Mouse (Mus musculus) cerebellum, postnatal 36 days (tissue): ENCODE measurements at regions not wholly inside any gene's neighbourhood (a gene's known extent, or its start where the extent isn't known, plus 50 kb on each side); places are given as distances from the start of the nearest gene placed in this dataset.

Experiments used
- DNase-seq, 2 experiments: peaks; one replicate each; pipeline ENCODE4 v3.0.0; 2021 to 2022; ENCODE audit warnings: mixed read lengths in 2 of 2

DNA sequence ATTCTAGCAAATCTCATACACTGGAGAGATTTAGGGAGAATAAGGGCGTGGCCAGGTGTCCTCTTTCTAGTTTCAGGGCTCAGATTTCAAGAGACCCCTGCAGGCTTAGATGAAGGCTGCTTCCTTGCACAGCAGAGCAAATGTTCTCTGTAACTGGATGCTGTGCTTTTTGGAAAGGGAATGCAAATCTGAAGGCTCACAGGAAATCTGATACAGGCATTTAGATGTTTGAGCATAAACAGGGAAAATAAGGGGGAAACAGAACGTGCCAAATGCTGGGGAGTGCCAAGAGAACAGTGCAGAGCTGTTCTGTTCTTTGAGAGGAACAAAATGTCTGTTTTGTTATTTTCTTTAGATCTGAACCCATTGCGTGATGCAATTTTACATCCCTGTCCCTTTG, 161.0 kb upstream of the Samsn1 start:
- DNase-seq: no peak

DNA sequence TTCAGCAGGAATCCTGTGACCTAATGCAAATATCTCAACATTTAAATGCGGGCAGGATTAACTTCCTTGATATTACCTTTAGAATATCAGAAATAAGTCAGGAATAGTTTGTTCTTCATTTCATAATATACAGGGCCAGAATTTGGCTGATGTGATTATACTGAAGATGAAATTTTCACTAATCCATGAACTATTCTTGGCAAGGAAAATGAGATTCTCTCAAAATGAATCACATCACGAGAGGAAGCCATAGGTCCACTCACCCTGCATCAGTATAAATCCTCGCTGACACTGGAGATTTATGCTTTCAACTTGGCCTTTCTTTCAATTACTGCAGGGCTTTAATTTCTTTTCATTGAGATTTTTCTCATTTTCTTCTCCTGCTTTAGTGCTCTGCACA, 159.5 kb upstream of the Samsn1 start:
- no peak for DNase-seq

DNA sequence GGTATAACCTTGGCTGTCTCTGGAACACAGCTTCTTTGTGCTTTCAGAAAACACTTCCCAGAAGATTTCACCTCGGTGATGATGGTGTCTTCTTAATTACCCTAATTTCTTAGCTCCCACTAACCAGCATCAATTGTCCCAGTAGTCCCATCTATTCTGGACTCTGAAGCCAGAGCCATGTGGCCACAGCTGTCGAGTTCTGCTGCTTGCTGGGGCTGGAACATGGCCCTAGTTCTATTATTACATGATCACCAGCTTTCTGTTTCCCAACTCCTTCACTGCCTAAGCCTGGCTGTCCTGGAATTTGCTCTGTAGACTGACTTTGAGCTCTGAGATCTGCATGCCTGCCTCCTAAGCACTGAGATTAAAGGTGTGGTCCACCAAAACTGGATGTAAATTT, 145.6 kb upstream of the Samsn1 start:
- no peak for DNase-seq

DNA sequence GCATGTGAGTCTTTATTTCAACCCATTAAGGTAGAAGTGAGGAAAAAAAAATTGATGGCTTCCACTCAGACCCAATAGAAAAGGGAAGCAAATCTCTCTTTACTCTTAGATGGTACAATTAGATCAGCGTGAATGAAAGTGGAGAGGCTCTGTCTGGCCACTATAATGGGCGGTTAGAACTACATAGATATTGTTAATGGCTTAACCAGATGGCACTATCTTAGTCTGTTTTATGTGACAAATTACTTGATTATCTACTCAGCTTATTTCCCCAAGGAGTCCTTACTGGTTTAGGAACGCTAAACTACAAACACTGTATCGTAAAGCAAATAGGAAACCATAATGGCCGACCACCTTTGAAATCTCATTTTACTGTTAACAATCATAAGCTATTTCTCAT, 138.8 kb upstream of the Samsn1 start:
- DNase-seq: no peak

DNA sequence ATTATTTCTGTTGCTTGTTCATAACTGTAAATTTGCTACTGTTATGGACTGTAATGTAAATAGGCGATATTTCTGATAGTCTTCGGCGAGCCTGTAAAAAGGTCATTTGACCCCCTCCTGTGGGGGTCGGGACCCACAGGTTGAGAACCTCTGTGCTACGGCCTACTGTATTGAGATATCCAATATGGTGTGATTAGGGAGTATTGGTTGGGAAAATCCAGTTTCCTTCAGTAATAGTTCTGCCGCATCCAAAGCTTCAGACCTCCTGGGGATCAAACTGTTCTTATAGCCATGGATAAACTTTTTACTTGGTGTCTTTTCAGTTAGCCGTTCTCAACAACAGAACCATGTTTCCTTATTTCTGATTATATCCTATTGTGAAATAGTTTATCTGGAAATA, 136.5 kb upstream of the Samsn1 start:
- no peak for DNase-seq

DNA sequence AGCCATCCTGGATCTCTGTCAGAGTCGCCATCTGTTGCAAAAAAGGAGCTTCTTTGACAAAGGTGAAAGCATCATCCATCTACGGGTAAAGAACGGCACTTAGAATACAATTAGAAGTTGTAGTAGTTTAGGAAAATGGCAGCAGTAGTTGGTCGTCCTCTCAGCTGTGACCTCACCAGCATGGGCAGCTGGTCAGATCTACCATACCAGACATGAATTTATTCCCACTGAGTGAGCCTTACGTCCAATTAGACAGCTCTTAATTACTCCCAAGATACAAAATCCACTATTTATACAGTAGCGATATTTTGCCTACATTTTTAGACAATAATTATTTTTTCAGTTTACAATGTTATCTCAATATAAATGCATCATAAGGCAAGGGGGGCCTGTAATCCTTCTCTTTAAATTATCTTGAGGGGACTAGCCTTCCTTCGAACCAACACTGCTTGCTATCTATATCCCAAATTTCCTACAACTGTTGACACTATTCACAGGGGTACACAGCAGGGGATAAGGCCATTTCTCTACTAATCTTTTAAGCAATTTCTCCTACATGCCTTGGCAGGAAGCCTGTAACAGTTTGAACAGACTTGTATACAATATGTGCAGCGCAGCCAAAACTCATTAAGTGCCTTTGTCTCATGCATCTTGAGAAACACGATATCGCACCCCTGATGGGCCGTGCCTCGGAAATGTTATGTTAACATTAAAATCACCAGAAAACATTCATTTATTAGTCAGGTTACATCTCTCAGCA, 131.9 kb upstream of the Samsn1 start:
- no peak for DNase-seq

DNA sequence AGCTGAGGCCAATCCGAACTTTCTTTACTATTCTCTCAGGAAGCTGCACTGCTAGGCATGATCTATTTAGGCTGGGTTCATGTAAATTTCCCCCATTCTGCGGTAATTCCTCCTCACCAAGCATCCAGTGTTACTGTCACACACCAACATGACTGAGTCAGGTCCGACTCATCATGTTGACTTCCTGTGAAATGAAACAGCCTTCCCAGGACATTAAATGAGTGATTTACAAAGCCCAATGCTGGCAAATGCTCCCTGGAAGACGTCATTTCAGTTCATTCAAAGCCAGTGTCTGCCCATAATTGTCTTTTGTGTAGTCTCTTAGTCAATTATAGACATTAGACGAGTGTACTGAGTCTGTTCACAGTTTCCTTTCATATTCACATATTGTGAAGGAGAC, 127.5 kb upstream of the Samsn1 start:
- DNase-seq: no peak

DNA sequence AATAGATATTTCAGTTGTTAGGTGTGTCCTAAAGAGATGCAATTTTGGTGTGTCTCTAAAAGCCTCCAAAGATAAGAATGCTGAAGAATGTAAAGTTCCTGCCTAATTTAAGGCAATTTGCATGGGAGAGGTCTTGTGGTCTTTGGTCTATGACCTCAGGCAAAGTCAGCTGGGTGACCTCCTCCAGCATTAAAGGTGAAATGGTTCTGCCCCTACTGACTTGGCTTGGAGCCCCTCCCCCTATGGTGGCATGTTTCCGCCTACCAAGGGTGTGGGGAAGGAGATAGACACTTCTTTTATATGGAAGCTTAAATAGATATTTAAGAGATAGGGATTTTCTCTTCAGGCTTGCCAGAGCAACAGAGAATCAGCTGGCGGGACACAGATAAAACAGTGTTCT, 111.8 kb upstream of the Samsn1 start:
- no peak for DNase-seq

DNA sequence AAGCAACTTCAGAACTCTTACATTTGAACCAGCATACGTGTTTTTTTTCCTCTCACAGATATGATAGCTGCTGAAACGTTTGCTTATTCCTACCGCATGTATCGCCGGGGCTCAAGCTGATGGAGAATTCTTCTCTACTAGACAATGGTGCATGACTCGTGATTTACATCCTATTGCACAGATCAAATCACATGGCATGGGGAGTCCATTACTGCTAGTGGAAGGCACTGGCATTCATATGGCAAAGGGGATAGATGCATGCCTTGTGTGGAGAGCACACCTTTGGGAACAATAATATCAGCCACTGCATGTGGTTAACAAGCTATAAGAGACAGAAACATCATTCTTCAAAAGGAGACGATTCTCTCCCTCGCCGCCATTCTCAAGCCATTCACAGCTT, 108.4 kb upstream of the Samsn1 start:
- no peak for DNase-seq

DNA sequence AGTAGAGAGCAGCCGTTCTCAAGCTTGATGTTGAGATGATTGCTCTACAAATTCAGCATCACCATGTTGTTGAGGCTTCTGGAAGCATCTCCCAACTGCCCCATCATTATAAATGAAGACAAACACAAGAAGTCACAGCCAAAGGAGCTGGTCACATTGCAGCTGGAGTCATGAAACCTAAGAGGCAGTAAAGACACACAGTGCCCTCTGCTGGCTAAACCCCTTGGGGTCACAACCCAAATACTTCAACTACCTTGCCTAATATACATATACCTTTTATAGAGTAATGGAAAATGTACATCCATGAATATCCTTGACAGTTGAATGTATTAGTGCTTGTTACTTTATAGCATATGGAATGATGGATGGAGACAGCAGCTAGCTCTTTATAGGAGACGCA, 107.9 kb upstream of the Samsn1 start:
- DNase-seq: no peak

DNA sequence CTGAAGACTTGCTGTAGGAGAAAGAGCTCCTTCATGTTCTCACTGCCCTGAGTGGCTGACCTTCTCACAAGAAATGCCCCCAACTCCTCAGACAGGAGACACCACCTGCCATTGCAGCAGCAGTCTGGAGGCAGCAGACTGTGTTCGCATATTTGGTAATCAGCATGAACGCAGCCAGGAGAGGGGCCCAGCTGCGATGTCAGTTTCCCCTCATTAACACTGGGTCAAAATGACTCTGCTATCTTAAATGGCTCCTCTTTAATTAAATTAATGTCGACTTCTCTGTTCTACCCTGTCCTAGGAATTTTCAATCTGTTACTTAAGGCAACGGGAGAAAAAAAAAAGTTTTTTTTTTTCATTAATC, 100.9 kb upstream of the Samsn1 start:
- no peak for DNase-seq

DNA sequence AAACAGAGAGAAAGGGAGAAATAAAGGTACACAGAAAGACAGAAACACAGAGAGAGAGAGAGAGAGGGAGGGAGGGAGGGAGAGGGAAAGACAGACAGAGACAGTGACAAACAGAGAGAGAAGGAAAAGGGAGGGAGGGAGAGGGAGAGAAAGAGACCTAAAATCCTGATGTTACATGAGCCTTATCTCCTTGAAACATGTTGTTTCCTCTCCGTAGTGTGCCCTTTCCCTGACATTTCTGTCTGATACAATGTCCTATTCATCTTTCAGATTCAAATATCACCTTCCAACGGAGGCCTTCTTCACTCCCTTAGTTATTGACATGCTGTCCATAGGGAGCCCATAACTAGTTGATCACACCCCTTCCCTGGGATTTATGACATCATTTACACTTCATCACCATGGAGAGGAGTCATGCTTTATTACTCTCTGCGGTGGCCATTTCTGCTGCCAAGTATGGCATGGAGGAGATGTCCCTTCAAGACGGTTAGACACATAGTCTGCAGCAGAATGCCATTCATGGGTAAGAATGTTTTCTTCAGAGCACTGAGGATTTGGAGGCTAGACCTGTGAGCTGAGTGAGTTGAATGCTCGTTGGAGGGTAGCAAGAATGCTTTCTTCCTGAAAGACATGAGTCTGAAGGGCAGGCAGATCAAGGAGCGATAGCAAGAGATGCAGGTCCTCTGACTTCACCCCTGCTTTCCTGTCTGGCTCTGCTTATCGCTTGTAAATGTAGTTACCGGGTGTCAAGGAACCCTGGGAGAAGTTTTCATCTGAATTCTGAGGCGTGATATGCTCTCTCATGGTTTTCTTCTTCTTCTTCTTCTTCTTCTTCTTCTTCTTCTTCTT, 100.3 kb upstream of the Samsn1 start:
- DNase-seq: no peak

DNA sequence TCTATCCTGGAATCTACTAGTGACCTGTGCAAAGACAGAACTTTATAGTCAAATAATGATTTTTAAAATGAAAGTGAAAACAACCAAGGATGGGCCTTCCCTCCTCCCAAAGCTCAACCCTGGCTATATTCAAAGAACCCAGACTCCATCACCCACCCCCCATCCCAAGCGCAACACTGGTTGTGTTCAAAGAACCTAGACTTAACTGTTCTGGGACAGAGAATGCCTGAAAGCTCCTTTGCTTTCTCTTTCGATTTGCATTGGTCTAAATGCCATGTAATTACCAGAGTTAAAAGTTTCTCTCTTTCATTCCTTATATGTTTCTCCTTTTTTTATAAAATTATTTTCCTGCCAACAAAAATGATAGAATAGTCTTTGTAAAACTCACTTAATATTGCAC, 98.6 kb upstream of the Samsn1 start:
- no peak for DNase-seq

DNA sequence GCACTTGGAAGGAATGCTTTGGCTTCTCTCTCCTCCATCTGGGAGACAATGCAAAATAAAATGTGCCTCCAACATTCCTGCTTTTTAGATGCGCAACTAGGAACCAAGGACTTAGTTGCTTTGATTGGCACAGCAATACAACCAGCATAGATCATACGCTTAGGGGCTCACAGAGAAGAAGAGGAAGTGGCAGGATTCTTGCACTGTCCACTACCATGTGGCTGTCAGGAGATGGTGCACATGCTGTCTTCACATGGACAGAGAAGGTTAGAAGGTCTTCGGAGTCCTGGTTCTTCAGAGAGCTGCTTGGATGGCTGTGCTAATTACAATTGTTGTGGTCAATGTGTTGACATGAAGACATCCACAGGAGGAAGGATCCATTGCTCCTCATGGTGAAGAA, 88.3 kb upstream of the Samsn1 start:
- no peak for DNase-seq

DNA sequence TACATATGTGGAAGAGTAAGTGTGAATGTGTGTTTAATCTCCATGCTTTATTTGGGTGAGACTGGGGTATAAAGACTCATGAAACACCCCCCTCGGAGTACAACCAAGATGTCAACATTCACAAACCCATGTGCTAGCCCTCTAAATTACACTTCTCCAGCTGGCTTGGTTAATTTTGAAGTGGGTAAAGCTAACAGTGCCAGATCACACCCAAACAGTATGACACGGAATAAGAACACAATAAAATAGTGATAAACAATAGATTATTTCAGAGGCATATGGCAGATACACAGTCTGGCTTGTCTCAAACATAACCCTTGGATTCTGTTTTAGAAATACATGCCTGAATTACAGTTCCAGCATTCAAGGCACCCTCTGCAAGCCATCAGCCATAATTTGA, 86.4 kb upstream of the Samsn1 start:
- no peak for DNase-seq

DNA sequence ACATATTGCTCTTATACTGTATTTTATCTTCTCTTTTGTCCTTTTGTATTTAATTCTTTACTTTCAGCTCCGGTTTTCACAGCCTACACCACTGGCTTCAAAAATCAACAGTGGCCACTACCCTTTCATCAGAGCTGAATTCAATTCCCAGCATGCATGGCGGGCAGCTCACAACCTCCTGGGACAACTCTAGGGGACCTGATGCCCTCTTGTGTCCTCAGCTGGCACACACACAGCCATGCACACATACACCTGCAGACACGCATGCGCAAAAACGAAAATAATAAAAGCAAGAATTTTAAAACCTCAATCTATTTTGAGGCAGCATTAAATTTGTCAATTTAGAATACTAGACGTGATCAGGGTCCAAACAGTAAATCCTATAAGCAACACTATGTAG, 82.6 kb upstream of the Samsn1 start:
- DNase-seq: no peak

DNA sequence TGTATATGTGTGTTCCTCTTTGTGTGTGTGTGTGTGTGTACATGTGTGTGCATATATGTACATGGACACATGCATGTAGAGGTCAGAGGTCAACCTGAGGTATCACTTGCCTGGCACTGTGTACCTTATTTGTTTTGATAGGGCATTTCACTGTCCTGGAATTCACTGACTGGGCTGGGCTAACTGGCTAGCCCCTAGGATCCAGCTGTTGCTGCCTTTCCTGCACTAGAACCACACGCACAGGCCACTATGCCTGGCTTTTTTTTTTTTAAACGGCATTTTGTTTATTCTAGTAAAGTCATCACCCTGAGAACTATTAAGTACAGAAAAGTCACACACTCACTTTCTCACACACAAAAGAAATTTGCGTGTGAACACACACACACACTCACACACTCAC, 79.7 kb upstream of the Samsn1 start:
- no peak for DNase-seq

DNA sequence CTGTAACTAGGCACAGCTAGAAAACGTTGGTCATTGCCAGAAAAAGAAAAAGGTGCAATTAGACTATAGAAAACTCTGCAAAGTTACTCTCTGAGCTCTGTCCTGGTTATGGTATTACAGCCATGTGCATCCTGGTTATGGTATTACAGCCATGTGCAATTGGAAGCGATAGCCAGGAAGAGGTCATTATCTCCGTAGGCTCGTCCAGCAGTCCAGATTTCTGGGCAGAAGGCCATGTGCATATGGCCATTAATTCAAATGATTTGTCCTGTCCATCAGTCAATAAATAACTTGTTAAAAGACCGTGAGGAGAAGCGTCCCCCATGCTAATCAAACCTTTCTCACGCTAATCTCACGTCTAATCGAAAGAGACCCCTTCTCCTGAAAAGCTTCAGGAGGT, 75.7 kb upstream of the Samsn1 start:
- no peak for DNase-seq

DNA sequence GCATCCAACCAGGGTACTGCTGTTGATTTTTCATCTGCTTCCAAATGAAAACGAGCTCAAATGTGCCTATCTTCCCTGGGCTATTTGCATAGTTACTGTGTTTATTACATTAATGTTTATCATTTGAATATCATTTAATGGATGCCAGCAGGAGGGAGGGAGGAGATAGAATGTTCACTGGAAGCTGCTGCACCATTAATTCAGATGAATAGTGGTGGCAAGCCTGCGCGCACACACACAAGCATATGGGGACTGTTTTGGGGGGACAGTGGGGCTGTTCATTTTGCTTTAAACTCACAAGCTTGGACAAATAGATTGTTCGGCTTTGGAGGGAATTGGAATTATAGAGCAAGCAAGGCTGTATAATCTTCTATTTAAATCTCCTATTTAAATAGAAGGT, 74.3 kb upstream of the Samsn1 start:
- no peak for DNase-seq

DNA sequence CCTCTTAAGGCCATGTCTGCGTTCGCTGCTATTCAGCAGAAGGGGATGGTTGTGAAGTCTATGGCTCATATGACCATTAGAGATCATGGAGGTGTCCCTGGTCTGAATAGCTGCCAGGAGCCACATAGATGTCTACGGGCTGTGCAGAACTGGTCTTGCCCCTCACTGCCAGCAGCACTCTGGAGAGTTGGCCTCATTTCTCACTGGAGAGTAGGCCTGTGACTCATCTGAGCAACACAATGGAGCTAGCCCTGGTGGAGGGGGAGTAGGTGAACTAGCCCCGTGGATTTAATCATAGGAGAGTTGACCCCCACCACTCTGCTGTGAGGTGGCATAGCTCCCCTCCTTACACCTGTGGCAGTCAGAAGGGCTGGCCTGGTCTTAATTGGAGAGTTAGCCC, 63.3 kb upstream of the Samsn1 start:
- no peak for DNase-seq

DNA sequence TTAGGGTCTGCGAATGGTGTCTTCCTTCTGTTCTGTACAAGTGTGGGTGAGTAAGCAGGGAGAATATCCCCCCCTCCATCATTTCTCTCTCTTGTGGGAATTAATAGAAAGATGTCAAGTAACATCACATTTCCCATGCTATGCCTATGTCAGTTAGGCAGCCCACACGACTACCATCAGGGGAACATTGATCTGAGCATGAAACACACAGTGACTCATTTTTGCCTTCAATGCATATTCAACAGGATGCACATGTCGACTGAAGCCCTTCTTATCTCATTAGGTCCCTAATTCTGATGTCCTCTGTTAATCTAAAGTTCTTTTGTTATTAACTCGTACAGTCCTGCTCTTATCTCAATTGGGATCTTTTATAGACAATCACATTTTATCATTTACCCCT, 60.4 kb upstream of the Samsn1 start:
- DNase-seq: no peak

DNA sequence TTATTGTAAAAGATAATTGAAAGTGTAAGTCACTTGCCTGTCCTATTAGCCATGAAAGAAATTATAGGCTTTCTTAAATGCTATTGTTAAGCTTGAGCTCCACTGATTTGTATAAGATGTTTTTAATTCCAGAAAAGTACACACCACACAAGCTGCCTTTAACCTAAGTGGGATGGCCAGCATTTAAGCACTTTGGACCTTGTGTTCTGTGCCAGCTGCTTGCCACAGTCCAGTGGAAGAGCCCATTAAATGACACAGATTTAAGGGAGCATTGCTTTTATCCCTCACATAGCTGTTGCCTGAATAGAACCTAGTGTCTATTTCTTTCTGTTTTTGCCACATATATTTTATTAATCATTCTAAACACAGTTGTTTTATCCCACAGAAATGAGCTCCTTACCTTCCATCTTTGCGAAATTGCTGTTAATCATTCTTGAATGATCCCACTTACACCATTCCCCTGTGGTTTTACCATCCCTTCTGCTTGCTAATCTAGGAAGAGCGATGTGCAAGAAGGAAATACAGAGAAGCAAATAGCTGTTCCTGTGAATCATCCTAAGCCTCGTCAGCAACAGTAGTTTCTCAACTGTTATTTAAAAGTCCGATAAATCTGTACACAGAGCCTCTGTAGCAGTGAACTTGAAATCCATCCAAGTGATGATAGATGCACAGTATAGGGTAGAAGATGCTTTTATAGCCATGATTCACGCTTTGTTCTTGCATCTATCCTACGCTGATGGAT, 57.9 kb upstream of the Samsn1 start:
- no peak for DNase-seq

DNA sequence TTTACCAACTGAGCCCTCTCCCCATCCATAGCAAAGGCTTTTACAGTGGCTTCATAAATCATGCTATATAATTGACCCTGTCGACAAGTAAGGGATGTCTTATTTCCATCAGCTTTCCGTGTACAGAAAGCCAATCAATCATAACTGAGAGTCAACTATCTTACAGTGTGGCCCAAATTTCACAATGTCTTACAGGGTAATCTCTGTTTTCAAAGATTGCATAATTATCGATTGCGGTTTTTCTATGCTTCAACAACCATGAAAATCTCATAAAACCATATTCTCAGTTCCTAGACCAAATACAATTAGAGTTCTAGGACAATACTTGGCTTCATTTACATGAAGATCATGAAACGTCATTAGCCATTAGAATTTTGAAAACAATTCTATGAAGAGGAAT, 56.1 kb upstream of the Samsn1 start:
- no peak for DNase-seq

DNA sequence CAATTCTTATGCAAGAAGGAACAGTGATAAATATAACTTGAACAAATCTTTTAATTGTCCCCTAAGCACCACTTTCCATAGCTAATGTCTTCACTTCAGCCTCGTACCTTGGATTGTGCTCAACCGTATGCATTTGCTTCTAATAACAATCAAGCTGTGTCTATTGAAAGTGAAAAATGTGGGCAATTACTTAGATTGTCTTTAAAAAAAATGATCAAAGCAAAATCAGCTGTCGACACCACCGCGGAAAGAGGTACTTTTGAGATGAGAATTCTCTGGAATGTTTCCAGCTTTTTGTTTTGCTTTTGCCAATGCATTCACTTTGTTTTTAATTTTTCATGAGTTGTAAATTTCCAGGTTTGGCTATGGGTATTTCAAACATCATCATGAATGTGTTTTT, 54.1 kb upstream of the Samsn1 start:
- no peak for DNase-seq
